Mouse (Mus musculus) heart, adult 2 months (tissue): ENCODE measurements around the gene Dph7. TPM values are rescaled to one million over a fixed set of nuclear protein-coding genes. Genes with fewer than 3 reads are reported as not detected.
"Not testable (repeated sequence)": the region's sequence is repeated elsewhere in the genome, so short reads cannot be mapped to it uniquely, and the experiment has no call there.

Experiments used
- DNase-seq, 2 experiments: peaks; one replicate each; pipeline ENCODE4 v3.0.0; 2021
- H3K27ac ChIP-seq: fragments of 200-600 bp; 2 replicates; pipeline ENCODE4 v1.8.1; 2022
- H3K27me3 ChIP-seq: fragments of 200-500 bp; 2 replicates; pipeline ENCODE4 v1.6.1; 2012; ENCODE audit warnings: mild to moderate bottlenecking, low read length, inconsistent platforms, mixed read lengths; ENCODE audit not compliant: control insufficient read depth, insufficient read depth
- H3K36me3 ChIP-seq: fragments of 200-500 bp; 2 replicates; pipeline ENCODE4 v1.6.1; 2012; ENCODE audit warnings: low read length, inconsistent platforms; ENCODE audit not compliant: control insufficient read depth, insufficient read depth
- H3K4me1 ChIP-seq: fragments of 200-500 bp; 2 replicates; pipeline ENCODE4 v1.6.1; 2011; ENCODE audit warnings: low read length; ENCODE audit not compliant: control insufficient read depth, insufficient read depth
- H3K4me3 ChIP-seq: fragments of 200-600 bp; 2 replicates; pipeline ENCODE4 v1.8.1; 2022
- H3K79me2 ChIP-seq: fragments of 200-500 bp; replicated peaks from 2 replicates; pipeline ENCODE4 v1.6.1; 2012; ENCODE audit warnings: mild to moderate bottlenecking, inconsistent platforms, low read length, moderate library complexity, mixed read lengths; ENCODE audit not compliant: control insufficient read depth, insufficient read depth
- H3K9ac ChIP-seq: fragments of 200-500 bp; 2 replicates; pipeline ENCODE4 v1.6.1; 2012; ENCODE audit warnings: low read depth, mild to moderate bottlenecking, control low read depth, inconsistent platforms, low read length, mixed read lengths
- CTCF ChIP-seq: fragments of 200-600 bp; IDR thresholded peaks from 2 replicates; pipeline ENCODE4 v1.8.1; 2022; ENCODE audit warnings: antibody characterized with exemption, mild to moderate bottlenecking, moderate library complexity
- EP300 ChIP-seq: fragments of 200-500 bp; IDR thresholded peaks from 2 replicates; pipeline ENCODE4 v1.6.1; 2011; ENCODE audit warnings: low read depth, low read length, control low read depth; ENCODE audit not compliant: insufficient read depth
- POLR2A ChIP-seq: fragments of 200-500 bp; IDR thresholded peaks from 2 replicates; pipeline ENCODE4 v1.6.1; 2011; ENCODE audit warnings: mild to moderate bottlenecking, low read depth, low read length, control low read depth; ENCODE audit not compliant: insufficient read depth
- WGBS: fragments of 180-500 bp; shearing (Covaris S2); methylation state at CpG from one replicate; pipeline ENCODE4 v1.1.7; 2018; 5-methylcytosine and 5-hydroxymethylcytosine counted together
- intact Hi-C: fragments of 180-260 bp; cut with DNase I; formaldehyde crosslinking; loops from one replicate; pipeline ENCODE4 v1.15.1; 2025
- polyA plus RNA-seq: library from polyadenylated mRNA; depleted of rRNA; stranded (reverse); fragments of >200 nt; gene quantifications from 2 replicates; pipeline ENCODE4 v1.2.3, GENCODE M21; 2012
- total RNA-seq, 2 experiments: library from RNA; stranded (reverse); gene quantifications; 2 replicates each; pipeline ENCODE4 v1.2.3; 2021

The Dph7 gene
- total and polyA plus RNA-seq, 3 experiments: 4.0 to 6.9 (median 4.4) TPM

GRCm38 (mm10) chr2:24949421-24950188 is 12.6 kb upstream of the Dph7 start, which contains the start of gene Zmynd19:
Zmynd19 (plus strand) TSS chr2:24949792.
- intact Hi-C loops: no loop called here

GRCm38 (mm10) chr2:24950189-24950535 is 12.0 kb upstream of the Dph7 start:
- Histone ChIP-seq H3K36me3 (no peaks in the 10 kb centered on the region), H3K27ac (peak overlapping the region; percentile 55; the same call in 1 of the 2 replicates), H3K27me3 (no peaks in the 10 kb centered on the region), H3K4me3 (peak overlapping the region; percentile 90), H3K79me2 (no peaks in the 10 kb centered on the region), H3K4me1 (peaks cover 3% of the 10 kb centered on the region), H3K9ac (peak overlapping the region; percentile 88)
- DNase-seq: no peak
- no peak for TF ChIP-seq CTCF
- TF ChIP-seq POLR2A: no peak
- no peak for TF ChIP-seq EP300
- 1% methylated on average over 31 of the region's 31 CpGs for WGBS
- intact Hi-C loops: no loop called here

More at GRCm38 (mm10) chr2:24949421-24950188, 12.6 kb upstream of the Dph7 start, which contains the start of gene Zmynd19:
- peak; percentile 98 for DNase-seq
- WGBS: under 1% methylated on average over 107 of the region's 108 CpGs
- Histone ChIP-seq H3K27ac (peak within 1 kb of the TSS; percentile 55; the same call in 1 of the 2 replicates), H3K9ac (peak within 1 kb of the TSS; percentile 88), H3K4me1 (peaks cover 3% of the 10 kb centered on the region), H3K27me3 (no peaks in the 10 kb centered on the region), H3K4me3 (peak within 1 kb of the TSS; percentile 90), H3K79me2 (no peaks in the 10 kb centered on the region), H3K36me3 (no peaks in the 10 kb centered on the region)
- TF ChIP-seq CTCF (no peak), POLR2A (peak; percentile 59; the same call in 1 of the 2 replicates), EP300 (no peak)

GRCm38 (mm10) chr2:24952537-24953055 is 9.6 kb upstream of the Dph7 start:
- Histone ChIP-seq H3K36me3 (no peaks in the 10 kb centered on the region), H3K27me3 (no peaks in the 10 kb centered on the region), H3K4me1 (peaks cover 3% of the 10 kb centered on the region), H3K4me3 (no peak overlapping the region), H3K79me2 (no peaks in the 10 kb centered on the region), H3K9ac (no peak overlapping the region), H3K27ac (no peak overlapping the region)
- TF ChIP-seq CTCF (no peak), POLR2A (no peak), EP300 (no peak)
- intact Hi-C loops: no loop called here
- 76% methylated on average over 4 of the region's 4 CpGs for WGBS
- DNase-seq: no peak

- DNase-seq: no peak
- Histone ChIP-seq H3K9ac (no peak overlapping the region), H3K27me3 (no peaks in the 10 kb centered on the region), H3K4me3 (no peak overlapping the region), H3K79me2 (no peaks in the 10 kb centered on the region), H3K27ac (no peak overlapping the region), H3K36me3 (no peaks in the 10 kb centered on the region), H3K4me1 (peaks cover 3% of the 10 kb centered on the region; the same call in 1 of the 2 replicates)
- 33% methylated on average over 3 of the region's 3 CpGs for WGBS
- TF ChIP-seq CTCF (peak; percentile 68), POLR2A (no peak)
- intact Hi-C loops: no loop called here
Measured at GRCm38 (mm10) chr2:24960910-24961309, 1.3 kb upstream of the Dph7 start.

- Histone ChIP-seq H3K27me3 (no peaks in the 10 kb centered on the region), H3K36me3 (no peaks in the 10 kb centered on the region; the same call in 1 of the 2 replicates), H3K4me3 (no peak overlapping the region), H3K79me2 (no peaks in the 10 kb centered on the region), H3K4me1 (peaks cover 4% of the 10 kb centered on the region), H3K9ac (no peak overlapping the region), H3K27ac (no peak overlapping the region)
- no peak for DNase-seq
- 87% methylated on average over 4 of the region's 4 CpGs for WGBS
- intact Hi-C loops: loop anchor here (5.0 kb wide), 1 partner anchor 33 kb away; the partner anchor contains the start of gene Arrdc1
- TF ChIP-seq CTCF (no peak), POLR2A (no peak), EP300 (no peak)
Measured at GRCm38 (mm10) chr2:24970386-24970785, 8.2 kb downstream of the Dph7 start.

GRCm38 (mm10) chr2:24974452-24974851 is 12.3 kb downstream of the Dph7 start:
- Histone ChIP-seq H3K4me3 (peak overlapping the region; percentile 76), H3K27ac (peak overlapping the region; percentile 91), H3K9ac (peak overlapping the region; percentile 89)
- H3K79me2 ChIP-seq, H3K36me3 ChIP-seq, DNase-seq, H3K4me1 ChIP-seq, H3K27me3 ChIP-seq: not testable (repeated sequence)
- intact Hi-C loops: loop anchor here (5.0 kb wide), 1 partner anchor 37 kb away; the partner anchor contains the start of gene Arrdc1
- WGBS: under 1% methylated on average over 17 of the region's 17 CpGs
